Mouse (Mus musculus): ENCODE measurements around the gene Btn2a2. TPM values are rescaled to one million over a fixed set of nuclear protein-coding genes. Genes with fewer than 3 reads are reported as not detected.
A peak's percentile ranks its signal among the peaks of the same experiment; 100 is the strongest.

Gene Btn2a2
- polyA plus RNA-seq, 1 experiment from 2014 or later, result not detected

DNA sequence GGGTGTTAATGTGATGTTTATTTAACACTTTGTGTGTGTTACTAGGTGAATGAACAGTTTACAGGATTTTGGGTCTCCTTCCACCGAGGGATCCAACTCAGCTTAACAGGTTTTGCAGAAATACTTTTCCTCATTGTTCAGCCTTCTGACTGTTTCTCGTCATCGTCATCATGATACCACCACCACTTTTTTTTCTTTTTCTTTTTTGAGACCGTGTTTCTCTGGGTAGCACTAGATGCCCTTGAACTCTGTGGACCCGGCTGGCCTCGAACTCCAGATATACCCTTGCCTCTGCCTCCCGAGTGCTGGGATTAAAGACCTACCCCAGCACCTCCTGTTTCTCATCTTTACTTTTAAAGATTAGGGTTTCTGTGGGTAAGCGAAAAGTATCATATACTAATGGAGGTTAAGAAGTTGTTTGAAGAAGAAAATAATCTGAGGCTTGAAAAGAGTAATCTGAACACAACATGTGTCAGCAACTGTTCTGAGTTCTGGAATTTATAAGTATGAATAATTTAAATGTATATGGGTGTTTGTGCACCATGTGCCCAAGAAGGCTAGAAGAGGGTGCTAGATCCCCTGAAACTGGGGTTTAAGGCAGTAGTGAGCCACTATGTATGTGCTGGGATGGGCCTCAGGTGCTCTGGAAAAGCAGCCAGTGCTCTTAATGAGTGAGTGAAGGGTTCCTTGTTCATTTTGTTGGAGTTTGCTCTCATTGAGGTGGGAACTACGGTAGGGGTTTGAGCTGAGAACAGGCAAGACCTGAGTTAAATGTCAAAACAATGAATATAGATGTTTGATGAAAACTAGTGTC lies 43.8 kb upstream of the Btn2a2 start:
- no peaks in the 10 kb centered on the region for H3K27me3 ChIP-seq (ENCODE audit: control insufficient read depth, insufficient read depth, low read length)
- H3K9ac ChIP-seq (replicated peaks; ENCODE audit: low read depth, low read length), result peak overlapping the region; percentile 64; the same call in 1 of the 2 replicates
- ATAC-seq (ENCODE audit: low read depth), result no peak
- H3K4me2 ChIP-seq (ENCODE audit: low read depth, low read length), result peak overlapping the region; percentile 70
- no peaks in the 10 kb centered on the region for H3K9me3 ChIP-seq (ENCODE audit: control insufficient read depth, low read length)
- H3K36me3 ChIP-seq (ENCODE audit: control insufficient read depth, insufficient read depth, low read length), result no peaks in the 10 kb centered on the region
- peaks cover 31% of the 10 kb centered on the region for H3K4me1 ChIP-seq (ENCODE audit: control insufficient read depth, insufficient read depth, low read length)
- H3K4me3 ChIP-seq (ENCODE audit: low read depth, low read length), result peak overlapping the region; percentile 42
- 27% methylated on average over 9 of the region's 9 CpGs for WGBS
- peak overlapping the region; percentile 96; the same call in 1 of the 2 replicates for H3K27ac ChIP-seq (ENCODE audit: low read depth, low read length)

DNA sequence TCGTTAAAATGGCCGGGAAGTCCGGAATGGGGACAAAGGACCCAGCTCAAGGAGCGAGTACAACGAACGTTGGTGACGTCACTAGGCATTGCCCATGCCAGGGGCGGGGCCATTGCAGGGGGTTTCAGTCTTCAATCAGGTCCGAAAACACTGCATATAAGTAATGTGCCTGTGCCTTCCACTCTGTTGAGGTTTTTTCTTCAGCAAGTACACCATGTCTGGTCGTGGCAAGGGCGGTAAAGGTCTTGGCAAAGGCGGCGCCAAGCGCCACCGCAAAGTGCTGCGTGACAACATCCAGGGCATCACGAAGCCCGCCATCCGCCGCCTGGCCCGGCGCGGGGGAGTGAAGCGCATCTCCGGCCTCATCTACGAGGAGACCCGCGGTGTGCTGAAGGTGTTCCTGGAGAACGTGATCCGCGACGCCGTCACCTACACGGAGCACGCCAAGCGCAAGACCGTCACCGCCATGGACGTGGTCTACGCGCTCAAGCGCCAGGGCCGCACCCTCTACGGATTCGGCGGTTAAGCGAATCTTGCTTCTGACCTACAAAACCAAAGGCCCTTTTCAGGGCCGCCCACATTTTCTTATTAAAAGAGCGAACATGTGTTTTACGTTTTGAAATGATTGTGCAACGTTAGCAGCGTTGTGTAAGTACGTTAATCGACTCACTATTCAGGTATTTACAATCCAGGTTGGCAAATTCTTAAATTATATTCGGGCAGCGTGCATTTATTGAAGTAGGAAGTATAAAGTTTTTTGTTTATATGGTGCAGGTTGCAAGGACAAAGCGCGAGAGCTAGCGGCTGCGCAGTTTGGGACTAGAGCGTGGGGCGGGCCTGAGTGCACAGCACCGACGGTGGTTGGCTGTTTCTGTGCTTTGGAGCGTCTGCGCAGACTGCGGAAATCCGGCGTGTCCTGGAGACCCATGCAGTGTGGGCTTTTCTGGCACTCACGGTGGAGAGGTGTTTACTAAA lies 42.5 kb upstream of the Btn2a2 start, which contains the start of gene Hist1h4h:
Gene Hist1h4h, plus strand, starts transcription at position 150 of the 975 bp plus-strand sequence.
- Histone ChIP-seq H3K36me3 (ENCODE audit: control insufficient read depth, insufficient read depth, low read length) (no peaks in the 10 kb centered on the region), H3K4me3 (ENCODE audit: low read depth, low read length) (peak within 1 kb of the TSS; percentile 42), H3K4me2 (ENCODE audit: low read depth, low read length) (peak within 1 kb of the TSS; percentile 70), H3K9me3 (ENCODE audit: control insufficient read depth, low read length) (no peaks in the 10 kb centered on the region), H3K4me1 (ENCODE audit: control insufficient read depth, insufficient read depth, low read length) (peaks cover 35% of the 10 kb centered on the region), H3K27me3 (ENCODE audit: control insufficient read depth, insufficient read depth, low read length) (no peaks in the 10 kb centered on the region), H3K27ac (ENCODE audit: low read depth, low read length) (peak within 1 kb of the TSS; percentile 96), H3K9ac (replicated peaks; ENCODE audit: low read depth, low read length) (peak within 1 kb of the TSS; percentile 78)
- ATAC-seq (ENCODE audit: low read depth), result peak; percentile 89
- under 1% methylated on average over 58 of the region's 70 CpGs for WGBS

DNA sequence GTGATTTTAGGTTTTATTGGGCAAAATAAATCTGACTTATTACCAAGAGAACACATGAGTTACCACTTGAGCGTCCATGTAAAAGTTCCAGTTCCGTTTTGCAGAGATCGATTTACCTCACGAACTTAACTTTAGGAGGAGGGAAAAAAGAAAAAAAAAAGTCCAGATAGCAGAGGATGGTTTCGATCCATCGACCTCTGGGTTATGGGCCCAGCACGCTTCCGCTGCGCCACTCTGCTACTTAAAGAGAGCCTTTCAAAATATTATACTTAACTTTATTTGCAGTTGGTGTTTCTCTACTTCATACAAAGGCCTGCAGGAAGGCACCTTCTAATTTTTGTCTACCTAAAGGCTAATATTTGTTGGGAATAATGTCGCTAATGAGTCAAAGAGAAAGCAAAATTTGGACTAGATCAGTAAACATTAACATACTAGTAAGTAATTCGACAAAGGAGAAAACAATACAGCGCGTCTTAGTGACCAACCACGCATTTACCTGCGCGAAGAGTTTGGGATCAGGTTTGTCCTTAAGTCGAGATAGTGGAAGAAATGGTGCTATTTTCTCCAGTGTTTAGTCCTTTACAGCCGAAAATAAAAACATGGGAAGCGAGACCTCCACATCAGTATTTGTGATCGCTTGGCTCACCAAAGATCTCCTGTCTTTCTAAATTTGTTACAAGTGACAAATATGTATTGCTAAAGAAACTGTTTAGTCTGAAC lies 41.7 kb upstream of the Btn2a2 start:
- peak overlapping the region; percentile 96 for H3K27ac ChIP-seq (ENCODE audit: low read depth, low read length)
- peak overlapping the region; percentile 42 for H3K4me3 ChIP-seq (ENCODE audit: low read depth, low read length)
- no peaks in the 10 kb centered on the region for H3K9me3 ChIP-seq (ENCODE audit: control insufficient read depth, low read length)
- H3K36me3 ChIP-seq (ENCODE audit: control insufficient read depth, insufficient read depth, low read length), result no peaks in the 10 kb centered on the region
- peak overlapping the region; percentile 70 for H3K4me2 ChIP-seq (ENCODE audit: low read depth, low read length)
- ATAC-seq (ENCODE audit: low read depth), result peak; percentile 22; the same call in 1 of the 2 replicates
- WGBS, result under 1% methylated on average over 20 of the region's 20 CpGs
- no peaks in the 10 kb centered on the region for H3K27me3 ChIP-seq (ENCODE audit: control insufficient read depth, insufficient read depth, low read length)
- H3K4me1 ChIP-seq (ENCODE audit: control insufficient read depth, insufficient read depth, low read length), result peaks cover 31% of the 10 kb centered on the region
- peak overlapping the region; percentile 78 for H3K9ac ChIP-seq (replicated peaks; ENCODE audit: low read depth, low read length)

DNA sequence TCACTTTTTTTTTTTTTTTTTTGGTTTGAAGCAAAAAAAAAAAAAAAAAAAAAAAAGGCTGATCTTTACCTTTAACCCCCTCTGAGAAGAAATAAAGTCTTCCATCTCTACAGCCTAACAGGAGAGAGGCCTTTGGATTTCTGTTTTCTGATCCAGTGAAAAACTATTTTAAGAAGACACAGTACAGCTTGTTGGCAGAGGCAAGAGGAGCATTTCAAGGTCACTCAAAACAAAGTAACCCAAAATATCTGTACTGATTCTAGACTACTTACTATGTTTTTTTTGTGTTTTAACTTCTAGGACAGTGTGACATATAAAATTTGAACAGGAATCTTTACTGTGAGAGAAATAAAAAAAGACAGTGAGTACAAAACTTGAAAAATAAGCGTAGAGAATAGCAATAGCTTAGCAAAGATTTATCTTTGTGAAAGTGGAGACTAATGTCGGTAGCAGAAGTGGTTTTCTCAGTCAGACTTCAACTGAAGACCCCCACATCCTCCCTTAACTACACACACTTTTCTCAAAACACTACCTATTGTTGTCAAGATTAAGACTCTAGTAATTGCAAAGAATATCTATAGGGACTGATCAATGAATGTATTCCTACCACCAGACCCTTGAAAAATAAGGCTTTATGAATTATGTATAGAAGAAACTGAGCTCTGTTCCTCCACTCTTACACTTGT lies 41.0 kb upstream of the Btn2a2 start:
- peak overlapping the region; percentile 70 for H3K4me2 ChIP-seq (ENCODE audit: low read depth, low read length)
- H3K36me3 ChIP-seq (ENCODE audit: control insufficient read depth, insufficient read depth, low read length), result no peaks in the 10 kb centered on the region
- H3K9me3 ChIP-seq (ENCODE audit: control insufficient read depth, low read length), result no peaks in the 10 kb centered on the region
- H3K27me3 ChIP-seq (ENCODE audit: control insufficient read depth, insufficient read depth, low read length), result no peaks in the 10 kb centered on the region
- peak overlapping the region; percentile 42 for H3K4me3 ChIP-seq (ENCODE audit: low read depth, low read length)
- 32% methylated on average over 2 of the region's 2 CpGs for WGBS
- ATAC-seq (ENCODE audit: low read depth), result no peak
- no peak overlapping the region for H3K27ac ChIP-seq (ENCODE audit: low read depth, low read length)
- H3K9ac ChIP-seq (replicated peaks; ENCODE audit: low read depth, low read length), result peak overlapping the region; percentile 78; the same call in 1 of the 2 replicates
- peaks cover 29% of the 10 kb centered on the region for H3K4me1 ChIP-seq (ENCODE audit: control insufficient read depth, insufficient read depth, low read length)

DNA sequence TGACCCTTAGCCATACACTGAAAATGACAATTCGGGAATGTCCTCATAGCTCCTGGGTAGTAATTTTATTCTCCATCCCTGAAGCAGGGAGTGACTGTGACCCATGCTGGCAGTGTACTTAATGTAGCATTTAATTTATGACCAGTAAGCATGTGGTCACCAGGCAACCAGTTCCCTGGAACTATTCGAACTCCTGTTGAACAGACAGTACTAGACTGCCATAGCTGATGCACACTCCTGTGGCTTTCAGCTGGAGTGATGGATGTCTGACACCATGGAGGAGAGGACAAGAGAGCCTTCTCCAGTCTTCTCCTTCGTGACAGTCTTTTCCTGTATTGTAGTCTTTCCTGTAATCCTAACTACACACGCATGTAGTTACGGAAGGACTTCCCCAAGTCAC lies 40.3 kb upstream of the Btn2a2 start:
- WGBS, result 36% methylated on average over 5 of the region's 5 CpGs
- Histone ChIP-seq H3K36me3 (ENCODE audit: control insufficient read depth, insufficient read depth, low read length) (no peaks in the 10 kb centered on the region), H3K27ac (ENCODE audit: low read depth, low read length) (no peak overlapping the region), H3K4me1 (ENCODE audit: control insufficient read depth, insufficient read depth, low read length) (peaks cover 24% of the 10 kb centered on the region), H3K4me3 (ENCODE audit: low read depth, low read length) (no peak overlapping the region), H3K9me3 (ENCODE audit: control insufficient read depth, low read length) (no peaks in the 10 kb centered on the region), H3K4me2 (ENCODE audit: low read depth, low read length) (no peak overlapping the region), H3K9ac (replicated peaks; ENCODE audit: low read depth, low read length) (no peak overlapping the region), H3K27me3 (ENCODE audit: control insufficient read depth, insufficient read depth, low read length) (no peaks in the 10 kb centered on the region)
- ATAC-seq (ENCODE audit: low read depth), result no peak

DNA sequence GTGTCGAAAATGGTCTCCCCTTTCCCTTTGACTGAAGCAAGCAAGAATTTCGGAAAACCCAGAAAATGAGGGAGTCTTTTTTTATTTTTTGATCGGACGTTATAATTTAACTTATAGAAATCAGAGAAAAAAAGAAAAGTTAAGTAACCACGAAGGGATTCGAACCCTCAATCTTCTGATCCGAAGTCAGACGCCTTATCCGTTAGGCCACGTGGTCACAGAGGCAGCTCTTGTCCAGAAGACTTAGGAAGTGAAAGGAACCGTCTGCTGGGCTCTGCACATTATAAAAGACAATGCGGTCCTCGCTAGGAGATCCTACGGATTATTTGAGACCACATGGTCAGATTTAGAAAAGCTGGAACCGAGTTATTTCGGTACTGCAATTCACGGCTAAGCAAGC lies 37.7 kb upstream of the Btn2a2 start:
- H3K9ac ChIP-seq (replicated peaks; ENCODE audit: low read depth, low read length), result no peak overlapping the region; the same call in 1 of the 2 replicates
- ATAC-seq (ENCODE audit: low read depth), result peak; percentile 52; the same call in 1 of the 2 replicates
- 1% methylated on average over 17 of the region's 17 CpGs for WGBS
- H3K4me2 ChIP-seq (ENCODE audit: low read depth, low read length), result peak overlapping the region; percentile 48
- H3K27ac ChIP-seq (ENCODE audit: low read depth, low read length), result no peak overlapping the region; the same call in 1 of the 2 replicates
- no peaks in the 10 kb centered on the region for H3K27me3 ChIP-seq (ENCODE audit: control insufficient read depth, insufficient read depth, low read length)
- H3K4me1 ChIP-seq (ENCODE audit: control insufficient read depth, insufficient read depth, low read length), result 0 out of 2 replicates have a peak, but pooled peaks cover 8% of the 10 kb centered on the region
- no peaks in the 10 kb centered on the region for H3K9me3 ChIP-seq (ENCODE audit: control insufficient read depth, low read length)
- H3K4me3 ChIP-seq (ENCODE audit: low read depth, low read length), result peak overlapping the region; percentile 39
- H3K36me3 ChIP-seq (ENCODE audit: control insufficient read depth, insufficient read depth, low read length), result no peaks in the 10 kb centered on the region

DNA sequence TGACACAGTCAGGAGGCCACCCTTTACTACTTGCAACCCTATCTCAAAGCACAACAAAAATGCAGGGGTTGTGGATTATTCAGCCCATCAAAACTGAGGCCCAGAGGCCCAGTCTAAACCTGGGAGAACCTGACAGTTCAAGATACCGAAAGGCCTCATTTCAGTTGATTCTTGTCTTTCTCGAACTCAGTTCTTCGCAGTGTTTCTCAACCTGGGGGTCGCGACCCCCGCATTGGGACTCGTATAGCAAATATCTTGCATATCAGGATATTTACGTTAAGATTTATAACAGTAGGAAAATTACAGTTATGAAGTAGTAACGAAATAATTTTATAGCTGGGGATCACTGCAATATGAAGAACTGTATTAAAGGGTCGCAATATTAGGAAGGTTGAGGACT lies 37.2 kb upstream of the Btn2a2 start:
- Histone ChIP-seq H3K4me2 (ENCODE audit: low read depth, low read length) (peak overlapping the region; percentile 48), H3K9ac (replicated peaks; ENCODE audit: low read depth, low read length) (no peak overlapping the region), H3K4me3 (ENCODE audit: low read depth, low read length) (peak overlapping the region; percentile 39), H3K27ac (ENCODE audit: low read depth, low read length) (no peak overlapping the region), H3K27me3 (ENCODE audit: control insufficient read depth, insufficient read depth, low read length) (no peaks in the 10 kb centered on the region), H3K9me3 (ENCODE audit: control insufficient read depth, low read length) (no peaks in the 10 kb centered on the region), H3K4me1 (ENCODE audit: control insufficient read depth, insufficient read depth, low read length) (0 out of 2 replicates have a peak, but pooled peaks cover 8% of the 10 kb centered on the region), H3K36me3 (ENCODE audit: control insufficient read depth, insufficient read depth, low read length) (no peaks in the 10 kb centered on the region)
- no peak for ATAC-seq (ENCODE audit: low read depth)
- WGBS, result 3% methylated on average over 10 of the region's 10 CpGs

DNA sequence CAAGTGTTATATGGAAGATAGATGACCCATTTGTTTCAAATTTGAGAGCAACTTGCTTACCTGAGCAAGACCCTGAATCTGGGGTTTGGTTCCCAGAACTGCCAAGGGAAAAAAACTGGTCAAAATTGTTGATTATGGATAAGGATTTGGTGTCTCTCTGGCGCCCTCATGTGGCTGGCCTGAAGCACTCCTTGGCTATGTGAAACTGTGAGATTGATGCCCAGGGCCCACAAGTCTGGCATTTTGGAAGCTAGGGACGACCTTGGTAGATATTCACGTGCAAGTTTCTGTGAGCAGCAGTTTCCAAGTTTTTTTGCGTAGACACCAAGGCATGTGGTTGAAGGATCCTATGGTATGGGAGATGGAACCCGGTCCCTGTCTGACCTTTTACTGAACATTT lies 36.0 kb upstream of the Btn2a2 start:
- 17% methylated on average over 5 of the region's 5 CpGs for WGBS
- Histone ChIP-seq H3K27me3 (ENCODE audit: control insufficient read depth, insufficient read depth, low read length) (no peaks in the 10 kb centered on the region), H3K36me3 (ENCODE audit: control insufficient read depth, insufficient read depth, low read length) (no peaks in the 10 kb centered on the region), H3K4me2 (ENCODE audit: low read depth, low read length) (0 out of 2 replicates have a peak overlapping the region, but pooled peaks have one; percentile 9), H3K4me3 (ENCODE audit: low read depth, low read length) (no peak overlapping the region), H3K4me1 (ENCODE audit: control insufficient read depth, insufficient read depth, low read length) (0 out of 2 replicates have a peak, but pooled peaks cover 4% of the 10 kb centered on the region), H3K9me3 (ENCODE audit: control insufficient read depth, low read length) (no peaks in the 10 kb centered on the region), H3K27ac (ENCODE audit: low read depth, low read length) (no peak overlapping the region), H3K9ac (replicated peaks; ENCODE audit: low read depth, low read length) (no peak overlapping the region)
- ATAC-seq (ENCODE audit: low read depth), result peak; percentile 32; the same call in 1 of the 2 replicates
